Mouse (Mus musculus) large intestine, adult 2 months (tissue): Measurements from ENCODE around the gene Sapcd1. TPM values are rescaled to one million over a fixed set of nuclear protein-coding genes. Genes with fewer than 3 reads are reported as not detected.
A peak's percentile ranks its signal among the peaks of the same experiment; 100 is the strongest.
"Not testable (repeated sequence)": the region's sequence is repeated elsewhere in the genome, so short reads cannot be mapped to it uniquely, and the experiment has no call there.

Experiments
- DNase-seq: peaks from one replicate; pipeline ENCODE4 v3.0.0-alpha.2; 2012; ENCODE audit warnings: low read depth, low spot score
- WGBS: fragments of 180-500 bp; shearing (Covaris S2); methylation state at CpG from one replicate; pipeline ENCODE4 v1.1.7; 2018; 5-methylcytosine and 5-hydroxymethylcytosine counted together
- polyA plus RNA-seq: library from polyadenylated mRNA; depleted of rRNA; stranded (reverse); fragments of >200 nt; gene quantifications from 2 replicates; pipeline ENCODE4 v1.2.3, GENCODE M21; 2012; rRNA removed

The Sapcd1 gene
- polyA plus RNA-seq, 1 experiment = 0.83 TPM

DNA sequence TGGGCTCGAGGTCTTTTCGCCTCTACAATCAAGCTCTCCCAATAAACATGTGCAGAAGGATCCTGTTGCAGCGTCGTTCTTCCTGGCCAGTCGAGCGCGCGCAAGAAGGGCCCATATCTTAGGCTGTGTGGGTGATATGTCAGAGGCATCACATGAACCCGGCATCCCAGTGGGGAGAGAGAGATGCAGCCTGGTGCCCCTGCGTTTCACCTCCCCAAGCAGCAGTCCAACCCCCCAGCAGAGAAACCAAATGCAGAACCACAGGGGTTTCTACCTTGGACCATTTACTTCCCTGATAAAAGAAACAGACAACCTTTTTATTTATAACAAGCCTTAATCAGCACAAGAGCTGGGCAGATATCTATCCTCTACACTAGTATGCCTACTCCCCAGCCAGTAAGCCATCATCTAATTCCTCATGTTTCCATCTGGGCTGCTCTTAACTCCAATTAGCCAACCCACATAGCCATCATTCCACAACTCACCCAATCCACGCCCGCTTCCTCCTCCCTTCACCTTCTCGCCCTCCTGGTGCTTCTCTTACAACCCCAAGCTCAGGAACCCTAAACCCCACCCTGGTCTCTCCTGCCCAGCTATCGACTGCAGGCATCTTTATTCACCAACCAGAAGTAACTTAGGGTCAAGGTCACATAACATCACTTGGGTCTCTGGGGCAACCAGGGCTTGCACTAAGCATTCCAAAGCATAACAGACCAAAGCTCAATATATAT lies 31.2 kb downstream of the Sapcd1 start:
- WGBS = 72% methylated on average over 14 of the region's 14 CpGs
- no peak for DNase-seq

- 93% methylated on average over 4 of the region's 4 CpGs for WGBS
- DNase-seq = not testable (repeated sequence)
Observed at GRCm38 (mm10) chr17:34995927-34996326, 31.9 kb downstream of the Sapcd1 start.

- DNase-seq = not testable (repeated sequence)
- WGBS = 54% methylated on average over 4 of the region's 4 CpGs
Observed at GRCm38 (mm10) chr17:34995192-34995591, 32.6 kb downstream of the Sapcd1 start.

- no peak for DNase-seq
Observed at GRCm38 (mm10) chr17:34994751-34995150, 33.1 kb downstream of the Sapcd1 start.

- no peak for DNase-seq
- WGBS = 68% methylated on average over 2 of the region's 2 CpGs
Observed at GRCm38 (mm10) chr17:34984218-34984617, 43.6 kb downstream of the Sapcd1 start.

GRCm38 (mm10) chr17:34982328-34982727 lies 45.5 kb downstream of the Sapcd1 start:
- DNase-seq = no peak
- under 1% methylated on average over 15 of the region's 15 CpGs for WGBS

DNA sequence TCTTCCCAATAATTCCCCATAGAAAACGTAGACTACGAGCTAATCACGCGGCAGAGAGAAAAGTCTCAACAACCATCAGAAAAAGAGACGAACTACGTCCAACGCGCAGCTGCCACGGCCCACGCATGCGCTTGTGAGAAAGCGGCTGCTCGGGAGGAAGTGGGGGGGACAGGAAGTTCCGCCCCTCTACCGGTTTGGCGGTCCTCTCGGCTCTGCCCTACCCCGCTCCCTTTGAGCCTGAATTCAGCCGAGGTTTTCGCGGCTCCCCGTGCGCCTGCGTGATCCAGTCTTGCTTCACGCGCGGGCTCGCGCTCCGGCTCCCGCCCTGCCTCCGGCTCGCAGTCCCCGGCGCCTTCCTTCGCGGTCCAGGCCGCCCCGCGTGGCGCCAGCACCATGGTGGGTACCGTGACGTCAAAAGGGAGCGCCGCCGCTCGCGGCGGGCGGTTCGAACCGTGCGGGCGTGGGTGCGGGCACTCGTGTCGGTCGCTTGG lies 46.1 kb downstream of the Sapcd1 start, which contains the start of gene Lsm2:
Gene Lsm2, plus strand, starts transcription at position 173 of the 491 bp plus-strand sequence.
- DNase-seq = peak; percentile 85
- WGBS = under 1% methylated on average over 58 of the region's 58 CpGs

- 3% methylated on average over 2 of the region's 2 CpGs for WGBS
- DNase-seq = no peak
Observed at GRCm38 (mm10) chr17:34980655-34981054, 47.2 kb downstream of the Sapcd1 start.

- 45% methylated on average over 4 of the region's 4 CpGs for whole genome bisulfite sequencing
- DNase-seq = no peak
Observed at GRCm38 (mm10) chr17:34979631-34980030, 48.2 kb downstream of the Sapcd1 start.

DNA sequence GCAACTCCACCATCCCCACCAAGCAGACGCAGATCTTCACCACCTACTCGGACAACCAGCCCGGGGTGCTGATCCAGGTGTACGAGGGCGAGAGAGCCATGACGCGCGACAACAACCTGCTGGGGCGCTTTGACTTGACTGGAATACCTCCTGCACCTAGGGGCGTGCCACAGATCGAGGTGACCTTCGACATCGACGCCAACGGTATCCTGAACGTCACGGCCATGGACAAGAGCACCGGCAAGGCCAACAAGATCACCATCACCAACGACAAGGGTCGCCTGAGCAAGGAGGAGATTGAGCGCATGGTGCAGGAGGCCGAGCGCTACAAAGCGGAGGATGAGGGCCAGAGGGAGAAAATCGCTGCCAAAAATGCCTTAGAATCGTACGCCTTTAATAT lies 49.6 kb downstream of the Sapcd1 start:
- WGBS = 92% methylated on average over 27 of the region's 27 CpGs

GRCm38 (mm10) chr17:34977000-34977399 lies 50.8 kb downstream of the Sapcd1 start:
- WGBS = 96% methylated on average over 20 of the region's 20 CpGs
- DNase-seq = no peak

More for the DNA sequence above, 49.6 kb downstream of the Sapcd1 start:
- no peak for DNase-seq

Other genes with a start within 250 kb of the Sapcd1 start
- 0.05 TPM in 1 of 2 replicates, not detected in the other for gene Cyp21a1, start 223.5 kb downstream of the Sapcd1 start, polyA plus RNA-seq
- gene Stk19, start 191.1 kb downstream of the Sapcd1 start, polyA plus RNA-seq = 49.5 and 57.9 TPM in 2 replicates
- 75.2 and 76.4 TPM in 2 replicates for gene Dxo, start 191.0 kb downstream of the Sapcd1 start, polyA plus RNA-seq
- gene Skiv2l, start 177.8 kb downstream of the Sapcd1 start, polyA plus RNA-seq = 61.1 and 89.6 TPM in 2 replicates
- 31.2 and 33.8 TPM in 2 replicates for gene Nelfe, start 177.6 kb downstream of the Sapcd1 start, polyA plus RNA-seq
- 64.4 and 94.3 TPM in 2 replicates for gene Cfb, start 165.5 kb downstream of the Sapcd1 start, polyA plus RNA-seq
- gene Zbtb12, start 148.5 kb downstream of the Sapcd1 start, polyA plus RNA-seq = 4.7 and 5.8 TPM in 2 replicates
- not detected in 2 replicates for gene Gm20547, start 146.0 kb downstream of the Sapcd1 start, polyA plus RNA-seq
- gene C2, start 129.8 kb downstream of the Sapcd1 start, polyA plus RNA-seq = 28.1 and 31.1 TPM in 2 replicates
- 151 and 185 TPM in 2 replicates for gene Ehmt2, start 129.5 kb downstream of the Sapcd1 start, polyA plus RNA-seq
- gene Slc44a4, start 113.5 kb downstream of the Sapcd1 start, polyA plus RNA-seq = 180 and 226 TPM in 2 replicates
- gene Neu1, start 96.8 kb downstream of the Sapcd1 start, polyA plus RNA-seq = 64.9 and 118 TPM in 2 replicates
- gene Hspa1b, start 68.8 kb downstream of the Sapcd1 start, polyA plus RNA-seq = 10.5 and 12.0 TPM in 2 replicates
- gene Gm20481, start 58.1 kb downstream of the Sapcd1 start, polyA plus RNA-seq = not detected in 2 replicates
- gene Hspa1a, start 55.9 kb downstream of the Sapcd1 start, polyA plus RNA-seq = 6.4 and 6.6 TPM in 2 replicates
- gene Hspa1l, start 55.3 kb downstream of the Sapcd1 start, polyA plus RNA-seq = 0.21 and 0.22 TPM in 2 replicates
- 108 and 113 TPM in 2 replicates for gene Lsm2, start 46.2 kb downstream of the Sapcd1 start, polyA plus RNA-seq
- gene Vars, start 27.0 kb downstream of the Sapcd1 start, polyA plus RNA-seq = 104 and 139 TPM in 2 replicates
- 0.38 and 0.64 TPM in 2 replicates for gene Vwa7, start 11.4 kb downstream of the Sapcd1 start, polyA plus RNA-seq
- 2.0 and 3.3 TPM in 2 replicates for gene Msh5, start 18.7 kb upstream of the Sapcd1 start, polyA plus RNA-seq
- 209 and 263 TPM in 2 replicates for gene Clic1, start 21.9 kb upstream of the Sapcd1 start, polyA plus RNA-seq
- gene Ddah2, start 31.0 kb upstream of the Sapcd1 start, polyA plus RNA-seq = 12.5 and 14.9 TPM in 2 replicates
- 0.17 and 3.8 TPM in 2 replicates for gene Ly6g6c, start 37.4 kb upstream of the Sapcd1 start, polyA plus RNA-seq
- gene Mpig6b, start 38.2 kb upstream of the Sapcd1 start, polyA plus RNA-seq = 0.26 and 0.47 TPM in 2 replicates
- 0.38 and 0.73 TPM in 2 replicates for gene Ly6g6e, start 48.9 kb upstream of the Sapcd1 start, polyA plus RNA-seq
- gene Ly6g6d, start 50.0 kb upstream of the Sapcd1 start, polyA plus RNA-seq = 0.89 and 3.5 TPM in 2 replicates
- gene Ly6g6f, start 57.6 kb upstream of the Sapcd1 start, polyA plus RNA-seq = 1.6 and 2.6 TPM in 2 replicates
- gene Abhd16a, start 61.2 kb upstream of the Sapcd1 start, polyA plus RNA-seq = 71.9 and 115 TPM in 2 replicates
- 0.81 TPM in 1 of 2 replicates, not detected in the other for gene Ly6g5c, start 80.3 kb upstream of the Sapcd1 start, polyA plus RNA-seq
- 2.2 and 3.0 TPM in 2 replicates for gene Ly6g5b, start 87.4 kb upstream of the Sapcd1 start, polyA plus RNA-seq
- gene Gpank1, start 93.4 kb upstream of the Sapcd1 start, polyA plus RNA-seq = 18.4 and 19.4 TPM in 2 replicates
- gene Csnk2b, start 94.0 kb upstream of the Sapcd1 start, polyA plus RNA-seq = 358 and 375 TPM in 2 replicates
- gene D17H6S53E, start 98.4 kb upstream of the Sapcd1 start, polyA plus RNA-seq = 11.7 and 17.5 TPM in 2 replicates
- gene Apom, start 104.0 kb upstream of the Sapcd1 start, polyA plus RNA-seq = 0.26 TPM in 1 of 2 replicates, not detected in the other
- gene Bag6, start 107.2 kb upstream of the Sapcd1 start, polyA plus RNA-seq = 103 and 147 TPM in 2 replicates
- gene Prrc2a, start 136.9 kb upstream of the Sapcd1 start, polyA plus RNA-seq = 227 and 272 TPM in 2 replicates
- gene Aif1, start 148.1 kb upstream of the Sapcd1 start, polyA plus RNA-seq = 3.7 and 3.8 TPM in 2 replicates
- gene Lst1, start 160.4 kb upstream of the Sapcd1 start, polyA plus RNA-seq = 25.5 and 32.1 TPM in 2 replicates
- gene Ltb, start 166.4 kb upstream of the Sapcd1 start, polyA plus RNA-seq = 23.4 and 35.1 TPM in 2 replicates
- 3.7 and 4.9 TPM in 2 replicates for gene Tnf, start 174.0 kb upstream of the Sapcd1 start, polyA plus RNA-seq
- 1.8 and 2.5 TPM in 2 replicates for gene Lta, start 177.3 kb upstream of the Sapcd1 start, polyA plus RNA-seq
- gene Gm16181, start 192.8 kb upstream of the Sapcd1 start, polyA plus RNA-seq = not detected in 2 replicates
- 4.2 and 4.5 TPM in 2 replicates for gene Atp6v1g2, start 205.6 kb upstream of the Sapcd1 start, polyA plus RNA-seq
- 11.8 and 13.0 TPM in 2 replicates for gene Nfkbil1, start 207.8 kb upstream of the Sapcd1 start, polyA plus RNA-seq
- 287 and 309 TPM in 2 replicates for gene Ddx39b, start 213.7 kb upstream of the Sapcd1 start, polyA plus RNA-seq
- 1,065 and 1,224 TPM in 2 replicates for gene H2-D1, start 234.7 kb upstream of the Sapcd1 start, polyA plus RNA-seq